Mouse (Mus musculus): ENCODE measurements around the gene A3galt2. TPM values are rescaled to one million over a fixed set of nuclear protein-coding genes. Genes with fewer than 3 reads are reported as not detected.
A peak's percentile ranks its signal among the peaks of the same experiment; 100 is the strongest.

Gene A3galt2
- polyA plus RNA-seq, 1 experiment: not detected

GRCm38 (mm10) chr4:128724059-128724458 lies 31.1 kb upstream of the A3galt2 start:
- peaks cover 2% of the 10 kb centered on the region; the same call in 1 of the 2 replicates for H3K36me3 ChIP-seq (ENCODE audit: control insufficient read depth)
- H3K4me1 ChIP-seq (ENCODE audit: control insufficient read depth): peaks cover 29% of the 10 kb centered on the region
- no peaks in the 10 kb centered on the region for H3K9me3 ChIP-seq (ENCODE audit: control insufficient read depth, low read length)
- TF ChIP-seq TAL1 (IDR thresholded peaks at IDR 0.05; ENCODE audit: low read length) (no peak), GATA1 (IDR thresholded peaks at IDR 0.05; ENCODE audit: low read length) (no peak)
- H3K27me3 ChIP-seq (ENCODE audit: control insufficient read depth): no peaks in the 10 kb centered on the region; the same call in 1 of the 2 replicates
- H3K4me3 ChIP-seq (replicated peaks): no peak overlapping the region

GRCm38 (mm10) chr4:128727019-128727720 lies 28.0 kb upstream of the A3galt2 start:
- Histone ChIP-seq H3K4me3 (replicated peaks) (peak overlapping the region; percentile 86), H3K27me3 (ENCODE audit: control insufficient read depth) (no peaks in the 10 kb centered on the region; the same call in 1 of the 2 replicates), H3K4me1 (ENCODE audit: control insufficient read depth) (peaks cover 38% of the 10 kb centered on the region), H3K36me3 (ENCODE audit: control insufficient read depth) (peaks cover 29% of the 10 kb centered on the region), H3K9me3 (ENCODE audit: control insufficient read depth, low read length) (no peaks in the 10 kb centered on the region)
- TF ChIP-seq GATA1 (IDR thresholded peaks at IDR 0.05; ENCODE audit: low read length) (no peak), TAL1 (IDR thresholded peaks at IDR 0.05; ENCODE audit: low read length) (no peak)

DNA sequence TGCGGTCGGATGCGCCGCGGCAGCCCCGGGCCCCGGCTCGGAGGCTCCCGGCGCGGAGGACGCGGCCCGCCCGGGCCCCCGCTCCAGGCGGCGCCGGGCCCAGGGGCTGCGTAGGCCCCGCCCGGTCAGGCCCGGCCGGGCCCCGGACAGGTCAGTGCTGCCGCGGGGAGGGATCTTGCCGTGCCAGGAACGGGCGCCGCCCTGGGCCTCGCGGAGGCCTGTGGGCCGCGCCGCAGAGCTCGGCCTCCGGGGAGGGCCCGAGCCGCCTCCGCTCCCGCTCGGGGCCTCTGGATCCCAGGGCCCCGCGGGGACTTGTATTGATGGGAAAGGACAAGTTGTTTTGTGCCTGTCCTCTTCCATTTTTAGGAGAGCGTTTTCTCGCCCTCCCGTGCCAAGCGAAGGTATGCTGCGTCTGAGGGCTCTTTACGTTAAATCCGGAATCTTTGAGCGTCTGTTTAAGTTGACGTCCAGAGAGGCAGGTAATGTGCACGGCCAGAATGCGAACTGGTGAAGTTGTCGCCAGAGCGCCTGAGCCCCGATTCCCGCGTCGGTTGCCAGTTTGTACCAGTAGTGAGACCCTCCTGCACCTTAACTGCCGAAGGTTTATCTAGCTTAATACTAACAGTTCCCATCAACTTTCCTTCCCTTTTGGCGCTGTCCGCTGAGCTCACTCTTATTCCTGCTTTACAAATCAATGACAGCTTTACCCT lies 27.3 kb upstream of the A3galt2 start:
- Histone ChIP-seq H3K27me3 (ENCODE audit: control insufficient read depth) (no peaks in the 10 kb centered on the region; the same call in 1 of the 2 replicates), H3K36me3 (ENCODE audit: control insufficient read depth) (peaks cover 30% of the 10 kb centered on the region), H3K4me3 (replicated peaks) (peak overlapping the region; percentile 86), H3K4me1 (ENCODE audit: control insufficient read depth) (peaks cover 38% of the 10 kb centered on the region), H3K9me3 (ENCODE audit: control insufficient read depth, low read length) (no peaks in the 10 kb centered on the region)
- no peak for TF ChIP-seq TAL1 (IDR thresholded peaks at IDR 0.05; ENCODE audit: low read length)
- TF ChIP-seq GATA1 (IDR thresholded peaks at IDR 0.05; ENCODE audit: low read length): no peak

DNA sequence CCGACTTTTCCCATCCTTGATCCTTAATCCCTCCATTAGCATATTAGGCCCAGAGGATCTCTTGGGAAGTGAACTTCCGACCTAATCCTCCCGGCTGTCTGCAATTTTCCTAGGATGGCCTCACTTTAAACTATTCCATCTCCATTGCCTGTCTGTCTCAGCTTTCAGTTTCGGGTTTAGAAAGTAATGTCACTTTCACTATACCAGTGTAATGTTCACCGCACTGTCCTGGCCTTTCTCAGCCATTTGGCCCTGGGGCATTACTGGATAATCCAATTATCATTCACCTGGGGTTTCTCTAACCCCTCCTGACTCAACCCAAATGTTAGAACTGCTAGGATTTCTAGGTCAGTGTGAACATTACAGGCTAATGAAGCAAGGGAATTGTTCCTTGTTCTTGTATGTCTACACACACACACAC lies 26.7 kb upstream of the A3galt2 start:
- H3K4me1 ChIP-seq (ENCODE audit: control insufficient read depth): peaks cover 39% of the 10 kb centered on the region
- no peaks in the 10 kb centered on the region for H3K9me3 ChIP-seq (ENCODE audit: control insufficient read depth, low read length)
- peak overlapping the region; percentile 86 for H3K4me3 ChIP-seq (replicated peaks)
- TF ChIP-seq GATA1 (IDR thresholded peaks at IDR 0.05; ENCODE audit: low read length) (no peak), TAL1 (IDR thresholded peaks at IDR 0.05; ENCODE audit: low read length) (no peak)
- peaks cover 34% of the 10 kb centered on the region for H3K36me3 ChIP-seq (ENCODE audit: control insufficient read depth)
- no peaks in the 10 kb centered on the region; the same call in 1 of the 2 replicates for H3K27me3 ChIP-seq (ENCODE audit: control insufficient read depth)

- Histone ChIP-seq H3K27me3 (ENCODE audit: control insufficient read depth) (no peaks in the 10 kb centered on the region), H3K4me3 (replicated peaks) (peak overlapping the region; percentile 86), H3K36me3 (ENCODE audit: control insufficient read depth) (peaks cover 41% of the 10 kb centered on the region), H3K4me1 (ENCODE audit: control insufficient read depth) (peaks cover 47% of the 10 kb centered on the region), H3K9me3 (ENCODE audit: control insufficient read depth, low read length) (no peaks in the 10 kb centered on the region)
- TF ChIP-seq GATA1 (IDR thresholded peaks at IDR 0.05; ENCODE audit: low read length) (no peak), TAL1 (IDR thresholded peaks at IDR 0.05; ENCODE audit: low read length) (no peak)
Measured at GRCm38 (mm10) chr4:128729033-128729708, 26.0 kb upstream of the A3galt2 start.

- TF ChIP-seq GATA1 (IDR thresholded peaks at IDR 0.05; ENCODE audit: low read length) (no peak), TAL1 (IDR thresholded peaks at IDR 0.05; ENCODE audit: low read length) (no peak)
- Histone ChIP-seq H3K4me1 (ENCODE audit: control insufficient read depth) (peaks cover 52% of the 10 kb centered on the region), H3K9me3 (ENCODE audit: control insufficient read depth, low read length) (no peaks in the 10 kb centered on the region), H3K36me3 (ENCODE audit: control insufficient read depth) (peaks cover 46% of the 10 kb centered on the region), H3K4me3 (replicated peaks) (peak overlapping the region; percentile 86), H3K27me3 (ENCODE audit: control insufficient read depth) (no peaks in the 10 kb centered on the region)
Measured at GRCm38 (mm10) chr4:128729709-128730037, 25.5 kb upstream of the A3galt2 start.

DNA sequence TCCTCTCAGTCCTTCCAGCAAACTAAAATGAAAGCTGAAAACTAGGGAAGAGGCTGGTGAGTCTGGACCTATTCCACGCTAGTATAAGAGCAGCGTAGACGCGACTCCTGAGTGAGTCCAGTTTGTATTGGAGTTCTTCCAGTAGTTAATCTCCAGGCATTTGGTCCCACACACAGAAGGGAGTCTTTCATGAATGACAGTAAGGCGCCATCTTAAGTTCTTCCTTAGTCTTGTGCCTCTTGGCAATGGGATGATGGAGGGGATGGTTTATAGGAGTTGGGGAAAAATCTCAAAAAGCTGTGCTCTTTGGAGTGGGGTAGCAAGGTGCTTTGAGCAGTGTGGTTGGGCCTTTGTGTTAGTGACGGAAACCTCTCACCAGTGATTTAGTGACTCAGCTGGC lies 24.9 kb upstream of the A3galt2 start:
- H3K36me3 ChIP-seq (ENCODE audit: control insufficient read depth): peaks cover 52% of the 10 kb centered on the region
- H3K4me1 ChIP-seq (ENCODE audit: control insufficient read depth): peaks cover 56% of the 10 kb centered on the region
- no peak overlapping the region for H3K4me3 ChIP-seq (replicated peaks)

GRCm38 (mm10) chr4:128732794-128733193 lies 22.4 kb upstream of the A3galt2 start:
- no peaks in the 10 kb centered on the region for H3K27me3 ChIP-seq (ENCODE audit: control insufficient read depth)
- H3K4me3 ChIP-seq (replicated peaks): no peak overlapping the region
- H3K9me3 ChIP-seq (ENCODE audit: control insufficient read depth, low read length): no peaks in the 10 kb centered on the region
- TF ChIP-seq GATA1 (IDR thresholded peaks at IDR 0.05; ENCODE audit: low read length) (no peak), TAL1 (IDR thresholded peaks at IDR 0.05; ENCODE audit: low read length) (no peak)
- peaks cover 72% of the 10 kb centered on the region for H3K36me3 ChIP-seq (ENCODE audit: control insufficient read depth)
- H3K4me1 ChIP-seq (ENCODE audit: control insufficient read depth): peaks cover 50% of the 10 kb centered on the region

More for the DNA sequence above, 24.9 kb upstream of the A3galt2 start:
- H3K9me3 ChIP-seq (ENCODE audit: control insufficient read depth, low read length): no peaks in the 10 kb centered on the region
- H3K27me3 ChIP-seq (ENCODE audit: control insufficient read depth): no peaks in the 10 kb centered on the region
- TF ChIP-seq TAL1 (IDR thresholded peaks at IDR 0.05; ENCODE audit: low read length) (no peak), GATA1 (IDR thresholded peaks at IDR 0.05; ENCODE audit: low read length) (no peak)

- Histone ChIP-seq H3K27me3 (ENCODE audit: control insufficient read depth) (no peaks in the 10 kb centered on the region), H3K9me3 (ENCODE audit: control insufficient read depth, low read length) (no peaks in the 10 kb centered on the region), H3K4me1 (ENCODE audit: control insufficient read depth) (peaks cover 47% of the 10 kb centered on the region), H3K36me3 (ENCODE audit: control insufficient read depth) (peaks cover 79% of the 10 kb centered on the region), H3K4me3 (replicated peaks) (no peak overlapping the region)
- no peak for TF ChIP-seq GATA1 (IDR thresholded peaks at IDR 0.05; ENCODE audit: low read length)
- no peak for TF ChIP-seq TAL1 (IDR thresholded peaks at IDR 0.05; ENCODE audit: low read length)
Measured at GRCm38 (mm10) chr4:128733496-128733895, 21.7 kb upstream of the A3galt2 start.
